Comparison of ENCODE assay signal across 9 mouse cellular contexts in the genomic region with DNA sequence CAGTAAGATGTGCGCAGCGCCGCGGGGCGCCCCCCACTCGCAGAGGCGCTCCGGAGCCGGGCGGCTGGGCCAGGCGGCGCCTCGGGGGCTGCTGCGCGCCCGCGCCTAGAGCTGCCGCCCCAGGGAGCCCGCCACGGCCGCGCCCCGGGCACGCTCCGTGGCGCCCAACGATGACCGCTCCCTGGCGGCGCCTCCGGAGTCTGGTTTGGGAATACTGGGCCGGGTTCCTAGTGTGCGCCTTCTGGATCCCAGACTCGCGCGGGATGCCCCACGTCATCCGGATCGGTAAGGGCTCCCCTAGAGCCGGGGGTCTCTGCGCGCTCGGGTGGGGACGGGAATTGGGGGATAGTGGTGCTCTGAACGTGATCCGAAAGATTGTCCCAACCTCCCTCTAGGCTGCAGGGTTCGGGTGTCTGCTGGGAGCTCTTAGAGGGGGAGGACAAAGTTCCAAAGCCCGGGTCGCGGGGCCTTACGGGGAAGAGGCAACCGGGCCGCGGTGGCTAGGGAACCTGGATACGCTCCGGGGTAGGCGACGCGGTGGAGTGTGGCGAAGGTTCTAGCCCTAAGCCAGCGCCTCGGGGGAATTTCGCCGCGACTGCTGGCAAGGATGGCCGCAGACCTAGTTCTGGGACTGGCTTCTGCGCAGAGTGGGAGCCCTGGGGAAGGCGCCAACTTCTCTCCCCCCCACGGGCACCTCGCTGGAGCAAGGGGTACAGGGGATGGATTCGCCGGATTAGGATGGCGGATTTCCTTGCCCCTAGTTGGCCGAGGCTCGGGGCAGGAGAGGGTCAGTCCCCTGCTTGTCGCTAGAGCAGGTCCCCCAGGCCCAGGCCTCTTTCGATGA. TPM values are rescaled to one million over a fixed set of nuclear protein-coding genes. Genes with fewer than 3 reads are reported as not detected.
DNase-seq lines count a peak whose midpoint lies in the region; ATAC-seq lines count a peak whose summit lies in the region.
"Had no signal": no experiment of that assay in that cellular context is flagged by ENCODE, and none has a peak within 500 bp of the region (broad histone marks: within the 10 kb centered on the region; RNA-seq: fewer than 3 reads in every experiment).

Gene Grik3 (plus strand): TSS at position 40 of the 844 bp plus-strand sequence.

- WGBS in kidney, embryonic 14.5 days, result under 1% methylated on average over 60 of the region's 77 CpGs
- under 1% methylated on average over 77 of the region's 77 CpGs for WGBS in embryonic facial prominence, embryonic 10.5 days
- under 1% methylated on average over 44 of the region's 77 CpGs for WGBS in hindbrain, embryonic 16.5 days
- WGBS in midbrain, embryonic 15.5 days, result under 1% methylated on average over 77 of the region's 77 CpGs

- ATAC-seq in kidney, embryonic 14.5 days (ENCODE audit: low FRiP score, low TSS enrichment), result 0 out of 2 replicates have a peak, but pooled peaks have one; percentile 20
- ATAC-seq in hindbrain, embryonic 16.5 days, result peak; percentile 2; the same call in 1 of the 2 replicates
- ATAC-seq in midbrain, embryonic 15.5 days (replicated peaks), result peak; percentile 8

- peak within 1 kb of the TSS; percentile 32 for H3K4me3 ChIP-seq in kidney, embryonic 14.5 days (ENCODE audit: low read length)
- peak within 1 kb of the TSS; percentile 55 for H3K4me3 ChIP-seq in embryonic facial prominence, embryonic 10.5 days
- H3K4me3 ChIP-seq in hindbrain, embryonic 16.5 days (ENCODE audit: low read length), result peak within 1 kb of the TSS; percentile 70
- H3K4me3 ChIP-seq in midbrain, embryonic 15.5 days, result peak within 1 kb of the TSS; percentile 63
- H3K4me3 ChIP-seq: liver, embryonic 15.5 days had no signal

- H3K36me3 ChIP-seq in kidney, embryonic 14.5 days (ENCODE audit: control insufficient read depth, insufficient read depth, low read length), result no peaks in the 10 kb centered on the region
- H3K36me3 ChIP-seq in embryonic facial prominence, embryonic 10.5 days (replicated peaks), result no peaks in the 10 kb centered on the region
- no peaks in the 10 kb centered on the region for H3K36me3 ChIP-seq in hindbrain, embryonic 16.5 days (ENCODE audit: control insufficient read depth, insufficient read depth, low read length)
- H3K36me3 ChIP-seq in midbrain, embryonic 15.5 days (replicated peaks), result no peaks in the 10 kb centered on the region
- H3K36me3 ChIP-seq: liver, embryonic 15.5 days had no signal

- intact Hi-C loops in gastrocnemius, postnatal 36 days (cut with DNase I), result no loop called here

- no peaks in the 10 kb centered on the region for H3K9me3 ChIP-seq in kidney, embryonic 14.5 days (ENCODE audit: control insufficient read depth, low read length)
- H3K9me3 ChIP-seq in embryonic facial prominence, embryonic 10.5 days, result no peaks in the 10 kb centered on the region
- no peaks in the 10 kb centered on the region for H3K9me3 ChIP-seq in hindbrain, embryonic 16.5 days (ENCODE audit: control insufficient read depth, low read length)
- H3K9me3 ChIP-seq in midbrain, embryonic 15.5 days, result no peaks in the 10 kb centered on the region
- H3K9me3 ChIP-seq: liver, embryonic 15.5 days had no signal

- H3K27ac ChIP-seq in kidney, embryonic 14.5 days (ENCODE audit: low read depth, low read length), result no peak within 1 kb of the TSS
- peak within 1 kb of the TSS; percentile 54 for H3K27ac ChIP-seq in embryonic facial prominence, embryonic 10.5 days (replicated peaks)
- peak within 1 kb of the TSS; percentile 87 for H3K27ac ChIP-seq in hindbrain, embryonic 16.5 days (ENCODE audit: low read depth, low read length)
- H3K27ac ChIP-seq in midbrain, embryonic 15.5 days, result peak within 1 kb of the TSS; percentile 83
- H3K27ac ChIP-seq: liver, embryonic 15.5 days had no signal

- peak within 1 kb of the TSS; percentile 56 for H3K4me2 ChIP-seq in kidney, embryonic 14.5 days (replicated peaks; ENCODE audit: low read depth, low read length)
- H3K4me2 ChIP-seq in hindbrain, embryonic 16.5 days (ENCODE audit: low read length), result peak within 1 kb of the TSS; percentile 81
- peak within 1 kb of the TSS; percentile 79 for H3K4me2 ChIP-seq in midbrain, embryonic 15.5 days
- H3K4me2 ChIP-seq: liver, embryonic 15.5 days had no signal

- H3K4me1 ChIP-seq in kidney, embryonic 14.5 days (ENCODE audit: control insufficient read depth, insufficient read depth, low read length), result peaks cover 14% of the 10 kb centered on the region
- peaks cover 71% of the 10 kb centered on the region for H3K4me1 ChIP-seq in embryonic facial prominence, embryonic 10.5 days
- peaks cover 59% of the 10 kb centered on the region for H3K4me1 ChIP-seq in hindbrain, embryonic 16.5 days (ENCODE audit: control insufficient read depth, insufficient read depth, low read depth, low read length)
- peaks cover 96% of the 10 kb centered on the region for H3K4me1 ChIP-seq in midbrain, embryonic 15.5 days
- H3K4me1 ChIP-seq: liver, embryonic 15.5 days had no signal

- peaks cover 99% of the 10 kb centered on the region for H3K27me3 ChIP-seq in kidney, embryonic 14.5 days (ENCODE audit: control insufficient read depth, insufficient read depth, low read length)
- H3K27me3 ChIP-seq in embryonic facial prominence, embryonic 10.5 days (replicated peaks; ENCODE audit: low read depth, poor library complexity, severe bottlenecking), result peaks cover 100% of the 10 kb centered on the region
- peaks cover 17% of the 10 kb centered on the region for H3K27me3 ChIP-seq in hindbrain, embryonic 16.5 days (replicated peaks; ENCODE audit: control insufficient read depth, insufficient read depth, low read length)
- peaks cover 22% of the 10 kb centered on the region for H3K27me3 ChIP-seq in midbrain, embryonic 15.5 days (replicated peaks)

- peak within 1 kb of the TSS; percentile 7; the same call in 1 of the 2 replicates for H3K9ac ChIP-seq in kidney, embryonic 14.5 days (ENCODE audit: low read depth, low read length)
- peak within 1 kb of the TSS; percentile 82 for H3K9ac ChIP-seq in hindbrain, embryonic 16.5 days (ENCODE audit: low read depth, low read length)
- peak within 1 kb of the TSS; percentile 70 for H3K9ac ChIP-seq in midbrain, embryonic 15.5 days
- H3K9ac ChIP-seq: liver, embryonic 15.5 days had no signal

- DNase-seq in kidney, postnatal 10 days, result no peak
- DNase-seq in embryonic facial prominence, embryonic 10.5 days (ENCODE audit: low spot score), result peak; percentile 45
- DNase-seq in T-cell, adult 2 months (ENCODE audit: low spot score), result no peak
- no peak for DNase-seq in ovary, postnatal 10 days (ENCODE audit: low spot score)
- DNase-seq in gastrocnemius, postnatal 36 days, result no peak

RNA-seq across cellular contexts. Expression of gene Grik3, which starts in this region (rescaled TPM):
- polyA plus RNA-seq in kidney, embryonic 14.5 days (2014; fragmentation: Nextera tagmentation; extraction: Ambion mirVana), result 0.01 and 0.14 TPM in 2 replicates
- polyA plus RNA-seq in embryonic facial prominence, embryonic 10.5 days (2016; fragmentation: Nextera tagmentation; extraction: Ambion mirVana), result 0.16 and 0.36 TPM in 2 replicates
- polyA plus RNA-seq in hindbrain, embryonic 16.5 days (2015; fragmentation: Nextera tagmentation; extraction: Ambion mirVana), result 5.2 and 5.5 TPM in 2 replicates
- polyA plus RNA-seq in midbrain, embryonic 15.5 days (2015; fragmentation: Nextera tagmentation; extraction: Ambion mirVana), result 4.8 and 5.3 TPM in 2 replicates
- total RNA-seq in gastrocnemius, postnatal 36 days (2021), result under 1 TPM; 0.05 to 0.10 TPM
- polyA plus RNA-seq: liver, embryonic 15.5 days had no signal

Comparison
In these comparisons a context has a peak if more than half of its experiments do, and no peak if none do; other contexts are left out.
1. Peak in ATAC-seq, H3K4me3 ChIP-seq, H3K9ac ChIP-seq and H3K4me2 ChIP-seq in kidney, embryonic 14.5 days; RNA of the gene not detected or under 1 TPM.
2. Peak in DNase-seq, H3K4me3 ChIP-seq and H3K27ac ChIP-seq in embryonic facial prominence, embryonic 10.5 days; RNA of the gene not detected or under 1 TPM.
3. H3K9ac ChIP-seq: peak in every context shown above with its lines; median percentile 82 in hindbrain, embryonic 16.5 days; 70 in midbrain, embryonic 15.5 days; 7 in kidney, embryonic 14.5 days.